Mouse (Mus musculus) CH12.LX (cell line): ENCODE data around the gene Sbsn. TPM values are rescaled to one million over a fixed set of nuclear protein-coding genes. Genes with fewer than 3 reads are reported as not detected.
A peak's percentile ranks its signal among the peaks of the same experiment; 100 is the strongest.

ENCODE experiments used
- DNase-seq: peaks from one replicate; pipeline ENCODE4 v3.0.0-alpha.2; 2013; ENCODE audit errors: extremely low read depth
- H3K27ac ChIP-seq: 2 replicates; pipeline ENCODE4 v1.5.1; 2012; ENCODE audit warnings: low read depth, mild to moderate bottlenecking, control low read depth, moderate library complexity; ENCODE audit not compliant: insufficient read depth
- H3K27me3 ChIP-seq: replicated peaks from 2 replicates; pipeline ENCODE3; 2012; ENCODE audit warnings: inconsistent platforms
- H3K36me3 ChIP-seq, 2 experiments: replicated peaks in 1 of 2; 2 replicates each; pipeline versions ENCODE3 to v1.6.1; 2012; ENCODE audit warnings: inconsistent platforms in 1 of 2, low read length in 1 of 2, mild to moderate bottlenecking in 1 of 2, mixed read lengths in 1 of 2, moderate library complexity in 1 of 2; ENCODE audit not compliant: control insufficient read depth in 1 of 2, insufficient read depth in 1 of 2
- H3K4me1 ChIP-seq, 2 experiments: 2 replicates each; pipeline ENCODE4 v1.6.1; 2012; ENCODE audit warnings: inconsistent platforms in 1 of 2, moderate library complexity in 1 of 2; ENCODE audit not compliant: insufficient read depth in 2 of 2, control insufficient read depth in 1 of 2
- H3K4me2 ChIP-seq: 2 replicates; pipeline ENCODE4 v1.6.1; 2012; ENCODE audit warnings: low read depth, mild to moderate bottlenecking, control low read depth; ENCODE audit not compliant: poor library complexity, insufficient read depth, severe bottlenecking
- H3K4me3 ChIP-seq, 3 experiments: fragments of 150-350 bp in 1 of 3; sonication (generic) in 1 of 3; replicated peaks in 1 of 3; 2 replicates each; pipeline versions ENCODE3 to v1.5.1; 2011 to 2012; ENCODE audit warnings: low read depth in 2 of 3, low read length in 2 of 3, mild to moderate bottlenecking in 2 of 3, moderate library complexity in 2 of 3, control low read depth in 1 of 3, improper control_type of control experiment in 1 of 3, inconsistent platforms in 1 of 3, mixed read lengths in 1 of 3; ENCODE audit not compliant: poor library complexity in 1 of 3
- H3K79me2 ChIP-seq: replicated peaks from 2 replicates; pipeline ENCODE4 v1.6.1; 2012; ENCODE audit warnings: mild to moderate bottlenecking, moderate library complexity; ENCODE audit not compliant: control insufficient read depth, poor library complexity, insufficient read depth, severe bottlenecking; ENCODE audit errors: extremely low read depth
- H3K9ac ChIP-seq: 2 replicates; pipeline ENCODE4 v1.6.1; 2012; ENCODE audit warnings: low read depth, mild to moderate bottlenecking, control low read depth, moderate library complexity; ENCODE audit not compliant: insufficient read depth
- H3K9me3 ChIP-seq: replicated peaks from 2 replicates; pipeline ENCODE3; 2012; ENCODE audit warnings: low read length, inconsistent platforms, mixed read lengths
- BHLHE40 ChIP-seq: IDR thresholded peaks from 2 replicates; pipeline ENCODE4 v1.6.1; 2011; ENCODE audit warnings: mild to moderate bottlenecking, low read depth, low read length, improper control_type of control experiment
- CHD1 ChIP-seq: IDR thresholded peaks from 2 replicates; pipeline ENCODE4 v1.6.1; 2012; ENCODE audit warnings: low read depth, low read length, improper control_type of control experiment, inconsistent platforms
- CHD2 ChIP-seq: IDR thresholded peaks from 2 replicates; pipeline ENCODE4 v1.6.1; 2011; ENCODE audit warnings: low read length, improper control_type of control experiment
- CTCF ChIP-seq, 2 experiments: IDR thresholded peaks in 1 of 2; conservative IDR thresholded peaks in 1 of 2; 2 replicates each; pipeline ENCODE4 v1.5.1; 2011 to 2012; ENCODE audit warnings: low read depth in 2 of 2, low read length in 2 of 2, improper control_type of control experiment in 1 of 2, inconsistent platforms in 1 of 2, mild to moderate bottlenecking in 1 of 2, moderate library complexity in 1 of 2
- E2F4 ChIP-seq: IDR thresholded peaks from 2 replicates; pipeline ENCODE4 v1.6.1; 2011; ENCODE audit warnings: low read depth, low read length, improper control_type of control experiment; ENCODE audit not compliant: insufficient replicate concordance
- ELF1 ChIP-seq: IDR thresholded peaks from 2 replicates; pipeline ENCODE4 v1.6.1; 2014; ENCODE audit warnings: low read depth, mild to moderate bottlenecking, inconsistent platforms, low read length, improper control_type of control experiment
- EP300 ChIP-seq: IDR thresholded peaks from 2 replicates; pipeline ENCODE4 v1.6.1; 2011; ENCODE audit warnings: low read length, improper control_type of control experiment
- ETS1 ChIP-seq: conservative IDR thresholded peaks from 2 replicates; pipeline ENCODE4 v1.6.1; 2012; ENCODE audit warnings: low read depth, mild to moderate bottlenecking, inconsistent platforms, low read length, improper control_type of control experiment, moderate library complexity
- GABPA ChIP-seq: IDR thresholded peaks from 2 replicates; pipeline ENCODE4 v1.6.1; 2012; ENCODE audit warnings: low read depth, low read length, improper control_type of control experiment, inconsistent platforms; ENCODE audit not compliant: insufficient replicate concordance
- JUN ChIP-seq: IDR thresholded peaks from 2 replicates; pipeline ENCODE4 v1.6.1; 2011; ENCODE audit warnings: low read depth, mild to moderate bottlenecking, low read length, improper control_type of control experiment, moderate library complexity; ENCODE audit not compliant: insufficient read depth
- JUND ChIP-seq: conservative IDR thresholded peaks from 2 replicates; pipeline ENCODE4 v1.6.1; 2011; ENCODE audit warnings: low read depth, low read length, improper control_type of control experiment
- MAFK ChIP-seq: IDR thresholded peaks from 2 replicates; pipeline ENCODE4 v1.6.1; 2011; ENCODE audit warnings: low read length, improper control_type of control experiment; ENCODE audit not compliant: insufficient replicate concordance
- MAX ChIP-seq: IDR thresholded peaks from 2 replicates; pipeline ENCODE4 v1.6.1; 2011; ENCODE audit warnings: low read length, improper control_type of control experiment
- MAZ ChIP-seq: IDR thresholded peaks from 2 replicates; pipeline ENCODE4 v1.6.1; 2012; ENCODE audit warnings: low read depth, mild to moderate bottlenecking, inconsistent platforms, low read length, improper control_type of control experiment, moderate library complexity
- MEF2A ChIP-seq: IDR thresholded peaks from 2 replicates; pipeline ENCODE4 v1.6.1; 2014; ENCODE audit warnings: low read depth, mild to moderate bottlenecking, inconsistent platforms, low read length, improper control_type of control experiment, borderline replicate concordance
- MXI1 ChIP-seq: IDR thresholded peaks from 2 replicates; pipeline ENCODE4 v1.6.1; 2011; ENCODE audit warnings: mild to moderate bottlenecking, low read depth, low read length, improper control_type of control experiment
- MYC ChIP-seq: IDR thresholded peaks from 2 replicates; pipeline ENCODE4 v1.6.1; 2011; ENCODE audit warnings: low read depth, mild to moderate bottlenecking, improper control_type of control experiment, low read length
- NELFE ChIP-seq: IDR thresholded peaks from 2 replicates; pipeline ENCODE4 v1.6.1; 2011; ENCODE audit warnings: low read depth, low read length, improper control_type of control experiment
- POLR2A ChIP-seq: IDR thresholded peaks from 2 replicates; pipeline ENCODE4 v1.6.1; 2011; ENCODE audit warnings: low read depth, mild to moderate bottlenecking, improper control_type of control experiment, low read length
- POLR2AphosphoS2 ChIP-seq: IDR thresholded peaks from 2 replicates; pipeline ENCODE4 v1.6.1; 2011; ENCODE audit warnings: low read depth, low read length, improper control_type of control experiment
- RAD21 ChIP-seq: IDR thresholded peaks from 2 replicates; pipeline ENCODE4 v1.6.1; 2011; ENCODE audit warnings: low read depth, mild to moderate bottlenecking, low read length, improper control_type of control experiment, moderate library complexity
- RCOR1 ChIP-seq: conservative IDR thresholded peaks from 2 replicates; pipeline ENCODE4 v1.6.1; 2012; ENCODE audit warnings: low read depth, mild to moderate bottlenecking, inconsistent platforms, low read length, improper control_type of control experiment
- SIN3A ChIP-seq: IDR thresholded peaks from 2 replicates; pipeline ENCODE4 v1.6.1; 2012; ENCODE audit warnings: low read length, improper control_type of control experiment, inconsistent platforms
- SMC3 ChIP-seq: IDR thresholded peaks from 2 replicates; pipeline ENCODE4 v1.6.1; 2011; ENCODE audit warnings: low read depth, low read length, improper control_type of control experiment
- TBP ChIP-seq: conservative IDR thresholded peaks from 2 replicates; pipeline ENCODE4 v1.6.1; 2011; ENCODE audit warnings: low read depth, low read length, improper control_type of control experiment
- TCF12 ChIP-seq: IDR thresholded peaks from 2 replicates; pipeline ENCODE4 v1.6.1; 2014; ENCODE audit warnings: low read depth, mild to moderate bottlenecking, inconsistent platforms, low read length, improper control_type of control experiment
- UBTF ChIP-seq: IDR thresholded peaks from 2 replicates; pipeline ENCODE4 v1.6.1; 2012; ENCODE audit warnings: low read depth, mild to moderate bottlenecking, inconsistent platforms, low read length, improper control_type of control experiment, moderate library complexity
- USF2 ChIP-seq: conservative IDR thresholded peaks from 2 replicates; pipeline ENCODE4 v1.6.1; 2011; ENCODE audit warnings: low read depth, low read length, improper control_type of control experiment
- ZC3H11A ChIP-seq: IDR thresholded peaks from 2 replicates; pipeline ENCODE4 v1.6.1; 2012; ENCODE audit warnings: low read depth, mild to moderate bottlenecking, inconsistent platforms, low read length, improper control_type of control experiment
- ZKSCAN1 ChIP-seq: IDR thresholded peaks from 2 replicates; pipeline ENCODE4 v1.6.1; 2012; ENCODE audit warnings: low read depth, inconsistent platforms, low read length, improper control_type of control experiment, borderline replicate concordance
- ZMIZ1 ChIP-seq: IDR thresholded peaks from 2 replicates; pipeline ENCODE4 v1.6.1; 2012; ENCODE audit warnings: low read depth, mild to moderate bottlenecking, inconsistent platforms, low read length, improper control_type of control experiment
- ZNF384 ChIP-seq: IDR thresholded peaks from 2 replicates; pipeline ENCODE4 v1.6.1; 2012; ENCODE audit warnings: low read depth, low read length, improper control_type of control experiment, inconsistent platforms
- dilution Hi-C: fragments of 300-500 bp; cut with MboI; formaldehyde crosslinking; loops from 2 replicates; pipeline ENCODE4 v1.14.3; 2020; ENCODE audit warnings: low sequenced_read_pairs; ENCODE audit not compliant: extremely low pct_unique_long_range_greater_than_20kb, extremely low pct_ligation_motif_present
- in situ Hi-C: fragments of 300-500 bp; cut with MboI; formaldehyde crosslinking; loops from 3 replicates; pipeline ENCODE4 v1.14.3; 2019; ENCODE audit warnings: low sequenced_read_pairs, low pct_ligation_motif_present, low pct_unique_long_range_greater_than_20kb, mixed read lengths
- polyA plus RNA-seq: library from polyadenylated mRNA; unstranded; fragments of >175 nt; gene quantifications from 2 replicates; pipeline ENCODE4 v1.2.1, GENCODE M21; 2012; ENCODE audit warnings: low read depth; ENCODE audit not compliant: insufficient read length
- total RNA-seq, 2 experiments: library from RNA; depleted of rRNA; stranded (reverse); fragments of 300-350 nt in 1 of 2; fragments of >200 nt in 1 of 2; gene quantifications; 2 replicates each; pipeline ENCODE4 v1.2.3; 2012 to 2014

The Sbsn gene
- total and polyA plus RNA-seq, 3 experiments = 0.30 to 0.76 (median 0.69) TPM

DNA sequence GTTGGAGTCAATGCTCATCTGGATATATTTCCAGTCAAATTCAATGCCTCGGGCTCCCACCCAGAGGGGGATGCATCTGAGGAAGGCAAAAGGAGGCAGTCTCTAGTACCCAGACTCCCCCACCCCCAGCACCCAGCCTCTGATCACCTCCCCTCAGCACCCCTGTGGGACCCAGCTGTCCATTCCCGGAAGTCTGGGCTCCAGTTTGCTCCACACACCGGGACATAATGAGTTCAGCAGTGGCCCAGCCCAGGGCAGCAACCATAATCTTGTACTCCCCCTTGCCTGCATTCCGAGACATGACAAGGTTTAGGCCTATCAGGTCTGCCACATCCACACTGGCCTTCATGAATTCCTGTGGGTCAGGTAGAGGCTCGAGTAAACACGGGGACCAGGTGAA lies 23.1 kb upstream of the Sbsn start:
- in situ Hi-C loops = no loop called here
- Histone ChIP-seq H3K36me3 (peaks cover 16 to 59% of the 10 kb centered on the region in 2 experiments), H3K79me2 (no peaks in the 10 kb centered on the region), H3K4me1 (peaks cover 25 to 61% of the 10 kb centered on the region in 2 experiments), H3K27me3 (no peaks in the 10 kb centered on the region), H3K27ac (no peak overlapping the region), H3K4me3 (peak overlapping the region; percentile 67 to 78 (median 73)), H3K9me3 (no peaks in the 10 kb centered on the region), H3K4me2 (peak overlapping the region; percentile 91), H3K9ac (peak overlapping the region; percentile 77)
- dilution Hi-C loops = no loop called here
- no peak for TF ChIP-seq JUND
- DNase-seq = no peak

DNA sequence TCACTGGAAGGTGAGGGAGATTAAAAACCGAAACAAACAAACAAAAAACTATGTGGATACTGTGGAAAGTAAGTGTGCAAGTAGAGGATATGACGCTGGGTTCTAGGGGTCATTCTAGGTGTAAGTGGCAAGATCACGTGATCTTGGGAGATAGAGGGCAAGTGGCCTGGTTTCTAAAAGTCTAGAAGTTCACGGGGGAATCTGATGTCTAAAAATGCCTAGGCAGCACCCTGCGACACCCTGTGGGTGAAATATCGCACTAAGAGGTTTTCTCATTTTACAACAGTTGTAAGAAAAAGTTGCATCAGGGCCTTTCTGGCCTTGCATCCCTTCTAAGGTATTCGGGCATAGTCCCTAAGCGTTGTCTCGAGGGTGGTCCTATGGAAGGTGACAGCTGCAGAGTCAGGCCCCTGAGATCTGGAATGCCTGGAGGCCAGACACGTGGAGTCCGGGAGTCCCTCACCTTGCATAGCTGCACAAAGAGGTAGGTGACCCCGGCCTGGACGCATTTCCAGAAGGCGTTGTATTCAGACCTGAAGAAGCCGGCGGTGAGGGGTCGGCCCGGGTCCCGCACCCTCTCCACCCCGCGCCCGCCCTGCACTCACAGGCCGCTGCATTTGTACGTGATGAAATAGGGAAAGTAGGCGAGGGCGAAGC lies 22.4 kb upstream of the Sbsn start:
- peak; percentile 36 for DNase-seq
- dilution Hi-C loops = no loop called here
- Histone ChIP-seq H3K4me3 (peak overlapping the region; percentile 67 to 78 (median 73)), H3K4me1 (peaks cover 20 to 61% of the 10 kb centered on the region in 2 experiments), H3K9ac (peak overlapping the region; percentile 77), H3K4me2 (peak overlapping the region; percentile 91), H3K79me2 (no peaks in the 10 kb centered on the region), H3K27ac (peak overlapping the region; percentile 90), H3K27me3 (no peaks in the 10 kb centered on the region), H3K36me3 (peaks cover 16 to 65% of the 10 kb centered on the region in 2 experiments), H3K9me3 (no peaks in the 10 kb centered on the region)
- in situ Hi-C loops = no loop called here
- TF ChIP-seq RCOR1 (no peak), MAX (peak; percentile 77), TCF12 (no peak), ETS1 (no peak), SMC3 (no peak; the same call in 1 of the 2 replicates), JUN (no peak), EP300 (0 out of 2 replicates have a peak, but pooled peaks have one; percentile 19), ELF1 (0 out of 2 replicates have a peak, but pooled peaks have one; percentile 15), BHLHE40 (peak; percentile 79), MXI1 (no peak; the same call in 1 of the 2 replicates), E2F4 (no peak), CTCF (conservative IDR thresholded peaks at IDR 0.05 in 1 of 2, IDR thresholded peaks at IDR 0.05 in 1 of 2; ENCODE audit: low read depth in 2 of 2, low read length in 2 of 2) (peak in 1 of 2 experiments; percentile 38; a peak in 1 of 4 replicates), ZC3H11A (no peak), ZMIZ1 (no peak), JUND (no peak), USF2 (peak; percentile 79), GABPA (no peak), SIN3A (no peak), MAZ (no peak), ZNF384 (no peak), CHD2 (no peak), RAD21 (no peak; the same call in none of the 2 replicates), MAFK (peak; percentile 54; the same call in 1 of the 2 replicates), POLR2AphosphoS2 (no peak), TBP (no peak), MYC (peak; percentile 65; the same call in 1 of the 2 replicates), MEF2A (no peak), UBTF (no peak), CHD1 (no peak), ZKSCAN1 (no peak), POLR2A (no peak), NELFE (no peak)
